Mouse (Mus musculus) bone marrow macrophage, adult 2 months (primary cell): ENCODE measurements around the gene Tef.

Source experiments
- CTCF ChIP-seq: IDR thresholded peaks from 2 replicates; pipeline ENCODE4 v1.5.1; 2012; ENCODE audit warnings: low read depth, mild to moderate bottlenecking, low read length, moderate library complexity
- POLR2A ChIP-seq: IDR thresholded peaks from 2 replicates; pipeline ENCODE4 v1.6.1; 2012; ENCODE audit warnings: mild to moderate bottlenecking, low read depth, low read length, borderline replicate concordance

GRCm38 (mm10) chr15:81759542-81759941 is 42.7 kb upstream of the Tef start:
- TF ChIP-seq CTCF: no peak
- TF ChIP-seq POLR2A: no peak
